Mouse (Mus musculus) lung, postnatal 0 days (tissue): ENCODE data around the gene Mta1.

Source experiments
- CTCF ChIP-seq: IDR thresholded peaks from 2 replicates; pipeline ENCODE4 v1.5.1; 2016; ENCODE audit warnings: antibody characterized with exemption, mild to moderate bottlenecking
- EP300 ChIP-seq: IDR thresholded peaks from 2 replicates; pipeline ENCODE4 v1.6.1; 2016; ENCODE audit warnings: antibody characterized with exemption, mild to moderate bottlenecking, control low read depth

DNA sequence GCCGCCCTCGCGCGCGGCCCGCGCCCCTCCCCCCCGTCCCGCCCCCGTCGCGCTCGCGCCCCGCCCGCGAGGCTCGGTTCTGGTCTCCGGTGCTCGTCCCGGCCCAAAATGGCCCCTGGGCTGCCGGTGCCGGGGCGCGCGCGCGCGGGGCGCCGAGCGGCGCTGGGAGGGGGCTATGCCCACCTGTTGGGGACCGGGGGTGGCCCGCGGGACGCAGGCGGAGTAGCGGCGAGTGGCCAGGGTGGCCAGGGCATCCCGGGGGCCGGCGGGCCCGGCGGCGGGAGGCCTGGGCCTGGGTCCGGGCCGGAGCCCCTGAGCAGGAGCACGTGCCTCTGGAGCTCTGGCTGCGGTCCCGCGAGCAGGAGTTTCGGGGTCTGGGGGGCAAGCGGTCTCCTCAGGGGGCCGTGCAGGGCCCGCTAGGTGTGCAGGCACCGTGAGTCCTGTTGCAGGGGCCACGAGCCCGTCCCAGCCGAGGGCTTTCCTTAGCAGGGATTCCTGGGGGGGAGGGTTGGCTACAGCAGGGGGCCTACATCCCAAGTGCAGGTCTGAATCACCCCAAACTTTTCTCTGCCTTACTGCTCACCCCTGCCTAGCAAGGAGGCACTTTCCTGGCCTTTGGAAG lies 563 bp downstream of the Mta1 start:
- TF ChIP-seq CTCF = no peak
- no peak for TF ChIP-seq EP300
